Mouse (Mus musculus): ENCODE measurements around the gene Fam47e.

DNA sequence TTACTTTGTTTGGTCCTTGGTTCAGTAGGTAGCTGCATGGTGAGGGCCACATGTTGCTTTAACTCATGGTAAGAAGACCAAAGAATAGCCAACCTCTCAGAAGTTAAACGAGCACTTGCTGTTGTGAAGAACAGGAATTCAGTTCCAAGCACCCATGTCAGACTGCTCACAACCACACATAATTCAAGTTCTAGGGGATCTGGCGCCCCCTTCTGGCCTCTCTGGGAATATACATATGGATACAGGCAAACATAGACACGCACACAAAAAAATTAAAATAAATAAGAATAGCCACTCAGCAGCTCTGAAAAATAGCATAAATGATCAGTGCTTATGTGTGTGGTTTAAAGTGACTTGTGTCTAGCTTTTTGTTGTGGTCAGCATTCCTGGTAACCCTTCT, 930 bp upstream of the Fam47e start:
- TF ChIP-seq CTCF (IDR thresholded peaks at IDR 0.05; ENCODE audit: insufficient read depth, low read length) (no peak), POLR2A (IDR thresholded peaks at IDR 0.05; ENCODE audit: borderline replicate concordance, extremely low read depth, low read depth, low read length) (no peak)
